ENCODE assay signal across 9 mouse cellular contexts in genomic region chr13:58129687-58130246, GRCm38 (mm10). TPM values are rescaled to one million over a fixed set of nuclear protein-coding genes. Genes with fewer than 3 reads are reported as not detected.
DNase-seq lines count a peak whose midpoint lies in the region; ATAC-seq and TF ChIP-seq lines count a peak whose summit lies in the region.
"Had no signal": no experiment of that assay in that cellular context is flagged by ENCODE, and none has a peak within 500 bp of the region (broad histone marks: within the 10 kb centered on the region; RNA-seq: fewer than 3 reads in every experiment).

No protein-coding gene starts in this region.

- peaks cover 17% of the 10 kb centered on the region for H3K36me3 ChIP-seq in limb, embryonic 14.5 days (ENCODE audit: control insufficient read depth, insufficient read depth, low read length)

- peaks cover 13% of the 10 kb centered on the region; the same call in 1 of the 2 replicates for H3K4me1 ChIP-seq in limb, embryonic 14.5 days (ENCODE audit: control insufficient read depth, insufficient read depth, low read length)

- DNase-seq in embryo, embryonic 10.5 days (ENCODE audit: low spot score), result peak; percentile 34
- DNase-seq in embryo, embryonic 10 days (ENCODE audit: low spot score), result no peak
- peak; percentile 7 for DNase-seq in thymus, postnatal 25 days
- DNase-seq in thymus, postnatal 14 days, result no peak
- no peak for DNase-seq in limb, embryonic 14.5 days (ENCODE audit: low spot score)
- DNase-seq in right cerebral cortex, postnatal 14 days, result no peak
- DNase-seq in frontal cortex, postnatal 36 days (ENCODE audit: low spot score in 2 of 2), result no peak
- no peak for DNase-seq in urinary bladder, postnatal 14 days (ENCODE audit: low spot score)

- peak overlapping the region; percentile 98 for H3K4me3 ChIP-seq in limb, embryonic 14.5 days (replicated peaks; ENCODE audit: low read length)

- ATAC-seq in limb, embryonic 14.5 days (ENCODE audit: low FRiP score, low read depth), result no peak

- peak overlapping the region; percentile 99 for H3K27ac ChIP-seq in limb, embryonic 14.5 days (replicated peaks; ENCODE audit: low read depth, low read length)

- H3K9me3 ChIP-seq in limb, embryonic 14.5 days (ENCODE audit: control insufficient read depth, low read length), result no peaks in the 10 kb centered on the region

- peak overlapping the region; percentile 98 for H3K9ac ChIP-seq in limb, embryonic 14.5 days (ENCODE audit: low read depth, low read length, severe bottlenecking)

- 35% methylated on average over 4 of the region's 4 CpGs for WGBS in limb, embryonic 14.5 days

- TF ChIP-seq POLR2A in limb, embryonic 14.5 days (IDR thresholded peaks at IDR 0.05; ENCODE audit: borderline replicate concordance, extremely low read depth, insufficient read depth, insufficient read length), result no peak

- H3K27me3 ChIP-seq in limb, embryonic 14.5 days (ENCODE audit: control insufficient read depth, insufficient read depth, low read length), result no peaks in the 10 kb centered on the region
- H3K27me3 ChIP-seq: Patski had no signal

- H3K4me2 ChIP-seq in limb, embryonic 14.5 days (replicated peaks; ENCODE audit: low read depth, low read length, severe bottlenecking), result peak overlapping the region; percentile 58

RNA-seq across cellular contexts. Expression of gene Hnrnpa0, which starts 1.4 kb away (rescaled TPM):
- 273 and 297 TPM in 2 replicates for polyA plus RNA-seq in limb, embryonic 14.5 days (2012; rRNA removed)
- 55.3 and 57.5 TPM in 2 replicates for polyA plus RNA-seq in limb, embryonic 14.5 days (2014; fragmentation: Nextera tagmentation; extraction: Ambion mirVana)

RNA-seq across cellular contexts. Expression of gene Klhl3, which starts 16.4 kb away (rescaled TPM):
- 3.7 and 5.2 TPM in 2 replicates for polyA plus RNA-seq in limb, embryonic 14.5 days (2012; rRNA removed)
- polyA plus RNA-seq in limb, embryonic 14.5 days (2014; fragmentation: Nextera tagmentation; extraction: Ambion mirVana), result 3.0 and 3.3 TPM in 2 replicates

RNA-seq across cellular contexts. Expression of gene Idnk, which starts 27.7 kb away (rescaled TPM):
- 14.5 and 17.7 TPM in 2 replicates for polyA plus RNA-seq in limb, embryonic 14.5 days (2012; rRNA removed)
- 31.1 and 31.7 TPM in 2 replicates for polyA plus RNA-seq in limb, embryonic 14.5 days (2014; fragmentation: Nextera tagmentation; extraction: Ambion mirVana)

Comparison
In these comparisons a context has a peak if more than half of its experiments do, and no peak if none do; other contexts are left out.
1. DNase-seq: peak in embryo, embryonic 10.5 days (single experiment) and thymus, postnatal 25 days (single experiment); none in embryo, embryonic 10 days (single experiment), thymus, postnatal 14 days (single experiment), limb, embryonic 14.5 days (single experiment), right cerebral cortex, postnatal 14 days (single experiment), frontal cortex, postnatal 36 days (0 of 2) and urinary bladder, postnatal 14 days (single experiment).